Mouse (Mus musculus): Measurements from ENCODE around the gene Gm5108. TPM values are rescaled to one million over a fixed set of nuclear protein-coding genes. Genes with fewer than 3 reads are reported as not detected.

Gm5108 gene
- total RNA-seq, 2 experiments from 2014 or later, result not detected

- Histone ChIP-seq H3K4me3 (no peak overlapping the region), H3K27ac (no peak overlapping the region)
- no peak for TF ChIP-seq CTCF (conservative IDR thresholded peaks at IDR 0.05)
- DNase-seq (ENCODE audit: low spot score in 2 of 2), result no peak
These were observed 28.1 kb downstream of the Gm5108 start for GRCm38 (mm10) chr5:67969536-67969935.

- no peak overlapping the region for H3K4me3 ChIP-seq
- DNase-seq (ENCODE audit: low spot score in 2 of 2), result no peak
- TF ChIP-seq CTCF (conservative IDR thresholded peaks at IDR 0.05), result no peak
- H3K27ac ChIP-seq, result no peak overlapping the region
These were observed 40.6 kb downstream of the Gm5108 start for GRCm38 (mm10) chr5:67981946-67982526.

- no peak for DNase-seq (ENCODE audit: low spot score in 2 of 2)
- no peak overlapping the region for H3K4me3 ChIP-seq
- no peak for TF ChIP-seq CTCF (conservative IDR thresholded peaks at IDR 0.05)
- no peak overlapping the region for H3K27ac ChIP-seq
These were observed 49.0 kb downstream of the Gm5108 start for GRCm38 (mm10) chr5:67990426-67990825.

GRCm38 (mm10) chr5:68002611-68003010 is 61.1 kb downstream of the Gm5108 start:
- Histone ChIP-seq H3K27ac (no peak overlapping the region), H3K4me3 (no peak overlapping the region)
- peak; percentile 54 for TF ChIP-seq CTCF (conservative IDR thresholded peaks at IDR 0.05)
- DNase-seq (ENCODE audit: low spot score in 2 of 2), result peak; percentile 16 to 23

GRCm38 (mm10) chr5:68003904-68004303 is 62.4 kb downstream of the Gm5108 start:
- no peak for TF ChIP-seq CTCF (conservative IDR thresholded peaks at IDR 0.05)
- Histone ChIP-seq H3K4me3 (no peak overlapping the region), H3K27ac (no peak overlapping the region)
- DNase-seq (ENCODE audit: low spot score in 2 of 2), result no peak

GRCm38 (mm10) chr5:68004419-68004818 is 63.0 kb downstream of the Gm5108 start:
- TF ChIP-seq CTCF (conservative IDR thresholded peaks at IDR 0.05), result no peak
- DNase-seq (ENCODE audit: low spot score in 2 of 2), result no peak
- Histone ChIP-seq H3K4me3 (no peak overlapping the region), H3K27ac (no peak overlapping the region)

DNA sequence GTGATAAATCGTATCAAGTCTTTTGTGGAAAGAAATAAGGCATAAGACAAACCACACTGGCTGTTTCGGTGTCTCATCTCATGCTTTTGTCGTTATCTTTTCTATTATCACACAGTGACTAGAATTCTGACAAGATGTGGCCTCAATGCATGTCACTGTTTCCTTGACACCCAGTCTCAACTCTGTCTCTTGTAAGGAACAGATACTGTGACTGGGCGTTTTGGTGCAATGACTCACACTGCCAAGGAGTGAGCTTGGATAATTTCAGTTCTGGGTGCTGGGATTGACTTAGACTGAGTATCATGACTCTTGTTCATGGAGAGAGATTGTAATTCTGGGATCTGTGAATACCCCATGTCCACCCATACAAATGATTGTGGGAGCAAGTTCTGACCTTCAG is 65.6 kb downstream of the Gm5108 start:
- Histone ChIP-seq H3K4me3 (no peak overlapping the region), H3K27ac (no peak overlapping the region)
- no peak for DNase-seq (ENCODE audit: low spot score in 2 of 2)
- no peak for TF ChIP-seq CTCF (conservative IDR thresholded peaks at IDR 0.05)

DNA sequence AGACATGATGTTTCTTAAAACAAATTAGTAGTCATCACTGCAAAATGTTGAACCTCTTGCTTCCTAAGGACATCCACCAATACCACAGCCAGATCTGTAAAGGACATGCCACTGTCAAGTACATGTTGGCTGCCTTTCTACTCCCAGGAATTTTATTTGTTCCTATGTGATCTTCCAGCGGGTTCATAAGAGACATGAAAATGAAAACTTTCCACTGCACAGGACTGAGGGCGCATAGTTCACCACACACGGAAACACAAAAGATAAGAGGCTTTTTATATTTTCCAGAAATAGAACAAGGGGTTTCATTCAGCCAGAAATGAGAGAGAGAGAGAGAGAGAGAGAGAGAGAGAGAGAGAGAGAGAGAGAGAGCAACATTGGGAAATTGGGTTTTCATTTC is 70.1 kb downstream of the Gm5108 start:
- no peak for TF ChIP-seq CTCF (conservative IDR thresholded peaks at IDR 0.05)
- Histone ChIP-seq H3K4me3 (no peak overlapping the region), H3K27ac (no peak overlapping the region)
- DNase-seq (ENCODE audit: low spot score in 2 of 2), result no peak

DNA sequence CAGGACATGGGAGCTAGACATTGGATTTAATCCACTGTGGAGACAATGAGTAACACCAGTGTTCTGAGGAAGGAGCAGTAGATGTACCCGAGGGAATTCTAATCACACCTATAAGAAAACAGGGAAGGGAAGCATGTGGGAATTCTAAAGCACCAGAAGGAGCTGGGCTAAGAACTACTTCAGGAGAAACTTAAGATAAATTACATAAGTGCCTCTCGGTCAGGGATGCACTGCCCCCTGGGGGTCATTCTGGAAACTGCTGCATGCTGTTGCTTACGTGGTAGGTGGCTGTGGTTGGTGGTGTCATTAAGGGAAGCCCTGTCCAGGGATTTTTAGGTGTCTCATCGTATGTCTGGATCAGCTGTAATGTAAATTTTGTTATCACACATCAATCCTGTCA is 71.1 kb downstream of the Gm5108 start:
- no peak overlapping the region for H3K4me3 ChIP-seq
- peak; percentile 66 to 84 for DNase-seq (ENCODE audit: low spot score in 2 of 2)
- no peak overlapping the region for H3K27ac ChIP-seq
- peak; percentile 95 for TF ChIP-seq CTCF (conservative IDR thresholded peaks at IDR 0.05)

GRCm38 (mm10) chr5:68020870-68021269 is 79.4 kb downstream of the Gm5108 start:
- DNase-seq (ENCODE audit: low spot score in 2 of 2), result no peak
- TF ChIP-seq CTCF (conservative IDR thresholded peaks at IDR 0.05), result no peak
- Histone ChIP-seq H3K4me3 (no peak overlapping the region), H3K27ac (no peak overlapping the region)

Other genes starting within 250 kb of the Gm5108 start
- 100 to 1,000 TPM; 175 to 184 TPM for gene Atp8a1, start 94.2 kb upstream of the Gm5108 start, total RNA-seq (2021)
- gene Gm21905, start 4.8 kb downstream of the Gm5108 start, total RNA-seq (2021), result not detected
- not detected for gene Grxcr1, start 90.2 kb downstream of the Gm5108 start, total RNA-seq (2021)